Mouse (Mus musculus) embryonic facial prominence, embryonic 14.5 days (tissue): ENCODE results near the gene Gpr152. TPM values are rescaled to one million over a fixed set of nuclear protein-coding genes. Genes with fewer than 3 reads are reported as not detected.
A peak's percentile ranks its signal among the peaks of the same experiment; 100 is the strongest.

Source experiments
- ATAC-seq: fragments of 200-750 bp; cut with Nextera tagmentation; 2 replicates; pipeline ENCODE4 v1.8.0; 2017; ENCODE audit warnings: low read depth, moderate number of reproducible peaks, moderate TSS enrichment
- DNase-seq: peaks from one replicate; pipeline ENCODE4 v3.0.0-alpha.2; 2015; ENCODE audit warnings: low spot score
- H3K27ac ChIP-seq: fragments of 300-500 bp; sonication (generic); replicated peaks from 2 replicates; pipeline ENCODE4 v1.5.1; 2014; ENCODE audit warnings: low read depth, mild to moderate bottlenecking, low read length, moderate library complexity
- H3K27me3 ChIP-seq: fragments of 300-500 bp; sonication (generic); replicated peaks from 2 replicates; pipeline ENCODE4 v1.6.1; 2014; ENCODE audit warnings: low read length; ENCODE audit not compliant: control insufficient read depth, insufficient read depth
- H3K36me3 ChIP-seq: fragments of 300-500 bp; sonication (generic); 2 replicates; pipeline ENCODE4 v1.6.1; 2014; ENCODE audit warnings: low read length, mixed read lengths; ENCODE audit not compliant: control insufficient read depth, insufficient read depth
- H3K4me1 ChIP-seq: fragments of 300-500 bp; sonication (generic); 2 replicates; pipeline ENCODE4 v1.6.1; 2014; ENCODE audit warnings: antibody characterized with exemption, low read length; ENCODE audit not compliant: control insufficient read depth, insufficient read depth
- H3K4me2 ChIP-seq: fragments of 300-500 bp; sonication (generic); 2 replicates; pipeline ENCODE4 v1.6.1; 2014; ENCODE audit warnings: low read depth, mild to moderate bottlenecking, low read length, moderate library complexity, mixed read lengths
- H3K4me3 ChIP-seq: fragments of 300-500 bp; sonication (generic); 2 replicates; pipeline ENCODE4 v1.5.1; 2014; ENCODE audit warnings: low read depth, mild to moderate bottlenecking, low read length
- H3K9ac ChIP-seq: fragments of 300-500 bp; sonication (generic); 2 replicates; pipeline ENCODE4 v1.6.1; 2014; ENCODE audit warnings: low read depth, mild to moderate bottlenecking, low read length, moderate library complexity, mixed read lengths
- H3K9me3 ChIP-seq: fragments of 300-500 bp; sonication (generic); 2 replicates; pipeline ENCODE4 v1.6.1; 2016; ENCODE audit warnings: low read length; ENCODE audit not compliant: control insufficient read depth
- WGBS: fragments of 180-500 bp; shearing (Covaris S2); extraction: QIAGEN DNeasy Blood & Tissue Kit; methylation state at CpG from one replicate; pipeline ENCODE4 v1.1.7; 2014; 5-methylcytosine and 5-hydroxymethylcytosine counted together
- polyA plus RNA-seq: library from polyadenylated mRNA; unstranded; fragments of >200 nt; fragmentation: Nextera tagmentation; extraction: Ambion mirVana; gene quantifications from 2 replicates; pipeline ENCODE4 v1.2.1, GENCODE M21; 2014

Gene Gpr152
- polyA plus RNA-seq, 1 experiment from 2014 or later: 0.08 TPM

- Histone ChIP-seq H3K9ac (no peak overlapping the region), H3K36me3 (peaks cover 58% of the 10 kb centered on the region), H3K4me1 (peaks cover 11% of the 10 kb centered on the region; the same call in 1 of the 2 replicates), H3K4me2 (no peak overlapping the region), H3K9me3 (no peaks in the 10 kb centered on the region), H3K4me3 (no peak overlapping the region), H3K27ac (no peak overlapping the region), H3K27me3 (no peaks in the 10 kb centered on the region)
- 98% methylated on average over 8 of the region's 8 CpGs for WGBS
- ATAC-seq (no peak), DNase-seq (no peak)
Observed at GRCm38 (mm10) chr19:4152445-4153231, 13.1 kb downstream of the Gpr152 start.

- Histone ChIP-seq H3K36me3 (peaks cover 64% of the 10 kb centered on the region), H3K4me2 (no peak within 1 kb of the TSS), H3K9ac (no peak within 1 kb of the TSS), H3K27ac (no peak within 1 kb of the TSS), H3K9me3 (no peaks in the 10 kb centered on the region), H3K27me3 (no peaks in the 10 kb centered on the region), H3K4me3 (no peak within 1 kb of the TSS), H3K4me1 (0 out of 2 replicates have a peak, but pooled peaks cover 5% of the 10 kb centered on the region)
- ATAC-seq (no peak), DNase-seq (no peak)
- 84% methylated on average over 10 of the region's 11 CpGs for WGBS
Observed at GRCm38 (mm10) chr19:4153232-4153654, 13.7 kb downstream of the Gpr152 start, which contains the start of gene Ptprcap. Ptprcap (plus strand) TSS chr19:4153604.

DNA sequence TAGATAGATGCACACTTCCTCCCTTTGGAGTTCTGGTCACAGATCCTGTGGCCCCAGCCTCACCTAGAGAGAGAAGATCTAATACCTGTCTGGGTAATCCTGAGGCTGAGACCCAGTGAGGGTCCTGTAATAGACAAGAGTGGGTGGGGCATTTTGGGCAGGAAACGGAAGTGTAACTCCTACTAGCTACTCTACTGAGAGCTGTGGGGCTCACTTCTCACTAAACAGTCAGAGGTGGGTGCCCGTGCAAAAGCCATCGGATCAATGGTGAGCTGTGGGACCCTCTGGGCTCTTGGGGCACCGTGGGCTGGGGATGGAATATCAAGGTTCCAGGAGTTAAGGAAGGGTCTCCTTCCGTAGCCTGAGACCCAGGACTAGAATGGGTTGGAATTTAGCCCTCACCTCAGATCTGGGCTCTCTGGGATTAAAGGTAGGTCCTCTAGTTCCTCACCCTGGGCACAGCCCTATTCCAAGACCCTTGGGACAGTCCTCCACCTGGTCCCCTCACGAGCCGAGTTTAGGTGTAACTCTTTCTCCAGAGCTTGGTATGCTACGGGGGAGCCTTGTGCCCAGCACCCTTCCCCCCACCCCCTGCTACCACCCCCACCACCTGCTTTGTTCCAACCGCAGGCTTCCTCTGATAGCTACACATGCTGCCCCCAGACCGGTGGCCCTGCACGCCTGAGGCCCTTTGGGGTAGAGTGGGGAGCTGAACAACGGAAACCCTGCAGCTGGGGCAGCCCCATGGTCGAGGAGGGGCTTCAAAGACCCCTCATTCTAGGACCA is 15.0 kb downstream of the Gpr152 start:
- ATAC-seq (no peak), DNase-seq (no peak)
- Histone ChIP-seq H3K27me3 (no peaks in the 10 kb centered on the region), H3K27ac (no peak overlapping the region), H3K9ac (no peak overlapping the region), H3K9me3 (no peaks in the 10 kb centered on the region), H3K4me3 (no peak overlapping the region), H3K4me1 (no peaks in the 10 kb centered on the region), H3K4me2 (no peak overlapping the region), H3K36me3 (peaks cover 77% of the 10 kb centered on the region)
- WGBS: 77% methylated on average over 13 of the region's 13 CpGs

DNA sequence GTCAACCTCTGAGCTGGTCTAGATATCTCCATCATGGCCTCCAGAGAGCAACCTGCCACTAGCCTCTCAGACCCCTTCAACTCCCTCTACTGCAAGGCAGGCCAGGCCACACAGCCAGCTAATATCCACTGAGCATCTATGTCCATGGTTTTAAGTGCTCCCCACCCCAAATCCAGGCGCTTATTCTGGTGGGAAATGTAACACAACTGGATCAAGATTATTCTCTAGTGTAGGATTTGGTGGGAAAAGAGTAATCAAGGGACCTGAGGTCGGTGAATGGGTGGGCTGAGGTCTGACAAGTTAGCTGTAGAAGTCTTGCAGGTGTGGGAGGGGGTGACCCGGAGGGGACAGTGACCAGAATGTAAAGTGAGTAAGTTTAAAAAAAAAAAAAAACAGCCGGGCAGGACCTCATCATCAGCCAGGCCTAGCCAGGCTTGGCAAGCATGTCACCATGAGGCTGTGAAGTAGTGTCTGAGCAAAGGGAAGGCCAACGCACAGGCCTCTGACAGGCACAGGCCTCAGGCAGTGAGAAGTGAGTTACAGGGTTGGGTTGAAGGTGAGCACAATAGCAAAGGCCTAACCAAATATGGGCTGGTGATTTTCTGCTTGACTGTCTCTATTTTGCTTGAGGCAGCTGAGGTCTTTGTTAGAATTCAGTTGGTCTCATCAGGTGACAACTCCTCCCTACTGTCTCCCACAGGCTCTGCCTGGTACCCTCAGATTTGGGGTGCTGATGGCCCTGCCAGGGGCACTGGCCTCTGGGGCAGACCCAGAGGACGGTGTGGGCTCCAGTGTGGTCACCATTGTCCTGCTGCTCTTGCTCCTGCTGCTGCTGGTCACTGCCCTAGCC is 15.9 kb downstream of the Gpr152 start:
- WGBS: 76% methylated on average over 6 of the region's 6 CpGs
- no peaks in the 10 kb centered on the region for H3K27me3 ChIP-seq
- no peak overlapping the region for H3K9ac ChIP-seq
- no peak for DNase-seq
- ATAC-seq: peak; percentile 37; the same call in 1 of the 2 replicates
- H3K36me3 ChIP-seq: peaks cover 76% of the 10 kb centered on the region
- no peak overlapping the region for H3K4me3 ChIP-seq
- no peak overlapping the region for H3K4me2 ChIP-seq
- H3K4me1 ChIP-seq: no peaks in the 10 kb centered on the region
- no peaks in the 10 kb centered on the region for H3K9me3 ChIP-seq
- H3K27ac ChIP-seq: no peak overlapping the region

DNA sequence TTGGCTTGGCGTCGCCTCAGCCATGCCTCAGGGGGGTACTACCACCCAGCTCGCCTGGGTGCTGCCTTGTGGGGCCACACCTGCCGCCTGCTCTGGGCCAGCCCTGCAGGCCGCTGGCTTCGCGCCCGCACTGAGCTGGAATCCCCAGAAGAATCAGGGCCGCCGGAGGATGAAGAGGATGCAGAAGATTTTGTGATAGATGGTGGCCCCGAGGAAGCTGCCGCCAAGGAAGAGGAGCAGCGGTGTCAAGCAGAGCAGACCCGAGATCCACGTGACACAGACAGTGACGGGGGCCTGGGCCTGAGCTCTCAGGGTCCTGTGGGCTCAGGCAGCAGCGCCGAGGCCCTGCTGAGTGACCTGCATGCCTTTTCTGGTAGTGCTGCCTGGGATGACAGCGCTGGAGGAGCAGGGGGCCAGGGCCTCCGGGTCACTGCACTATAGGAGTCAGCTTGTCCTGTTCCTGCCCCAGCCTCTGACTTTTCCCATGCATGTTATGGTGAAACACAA is 16.5 kb downstream of the Gpr152 start:
- Histone ChIP-seq H3K27me3 (no peaks in the 10 kb centered on the region), H3K9ac (no peak overlapping the region), H3K4me1 (no peaks in the 10 kb centered on the region), H3K9me3 (no peaks in the 10 kb centered on the region), H3K27ac (no peak overlapping the region), H3K4me3 (no peak overlapping the region), H3K36me3 (peaks cover 75% of the 10 kb centered on the region), H3K4me2 (no peak overlapping the region)
- DNase-seq (no peak), ATAC-seq (no peak)
- WGBS: 74% methylated on average over 20 of the region's 20 CpGs

DNA sequence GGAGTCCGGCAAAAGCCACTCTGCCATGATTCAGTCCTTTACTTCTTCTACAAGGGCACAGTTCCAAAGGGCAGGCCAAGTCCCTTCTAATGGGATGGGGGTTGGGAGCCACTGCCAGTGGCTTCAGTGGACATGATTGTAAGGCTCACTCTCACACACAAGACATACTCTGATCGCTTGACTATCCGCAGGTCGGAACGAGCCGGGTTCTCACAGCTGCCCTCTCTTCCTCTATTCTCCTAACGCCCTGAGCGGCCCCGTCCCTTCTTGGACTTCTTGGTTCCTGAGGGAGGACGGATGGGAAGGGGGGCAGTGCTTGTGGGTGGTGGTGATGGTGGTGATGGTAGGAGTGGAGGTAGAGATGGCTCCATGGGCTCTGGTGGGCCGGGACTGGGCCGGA is 17.2 kb downstream of the Gpr152 start:
- H3K9ac ChIP-seq: no peak overlapping the region
- no peak overlapping the region for H3K27ac ChIP-seq
- 92% methylated on average over 12 of the region's 12 CpGs for WGBS
- no peaks in the 10 kb centered on the region for H3K27me3 ChIP-seq
- no peak overlapping the region for H3K4me2 ChIP-seq
- no peak overlapping the region for H3K4me3 ChIP-seq
- no peaks in the 10 kb centered on the region for H3K9me3 ChIP-seq
- no peak for ATAC-seq
- H3K36me3 ChIP-seq: peaks cover 78% of the 10 kb centered on the region
- no peak for DNase-seq
- H3K4me1 ChIP-seq: no peaks in the 10 kb centered on the region

- Histone ChIP-seq H3K9me3 (no peaks in the 10 kb centered on the region), H3K4me2 (no peak overlapping the region), H3K9ac (no peak overlapping the region), H3K27me3 (no peaks in the 10 kb centered on the region), H3K4me1 (peaks cover 10% of the 10 kb centered on the region; the same call in 1 of the 2 replicates), H3K36me3 (peaks cover 58% of the 10 kb centered on the region), H3K4me3 (no peak overlapping the region), H3K27ac (no peak overlapping the region)
- WGBS: 96% methylated on average over 8 of the region's 8 CpGs
- DNase-seq: no peak
- no peak for ATAC-seq
Observed at GRCm38 (mm10) chr19:4159049-4159448, 19.5 kb downstream of the Gpr152 start.
